In genomic region chr11:6599011-6599681, GRCm38 (mm10) we compare ENCODE assay signal across 8 mouse cellular contexts. TPM values are rescaled to one million over a fixed set of nuclear protein-coding genes. Genes with fewer than 3 reads are reported as not detected.
A peak's percentile ranks its signal among the peaks of the same experiment; 100 is the strongest.
DNase-seq lines count a peak whose midpoint lies in the region; ATAC-seq and TF ChIP-seq lines count a peak whose summit lies in the region.
"Had no signal": no experiment of that assay in that cellular context is flagged by ENCODE, and none has a peak within 500 bp of the region (broad histone marks: within the 10 kb centered on the region; RNA-seq: fewer than 3 reads in every experiment).

No protein-coding gene starts in this region.

- ATAC-seq in lung, embryonic 14.5 days (ENCODE audit: insufficient read depth): peak; percentile 4; the same call in 1 of the 2 replicates
- ATAC-seq in embryonic facial prominence, embryonic 12.5 days (ENCODE audit: insufficient number of reproducible peaks, insufficient read depth, low FRiP score, low TSS enrichment): no peak
- peak; percentile 32 for ATAC-seq in neural tube, embryonic 14.5 days (ENCODE audit: low read depth)

- TF ChIP-seq CTCF in lung, embryonic 14.5 days (IDR thresholded peaks at IDR 0.05; ENCODE audit: low read depth): no peak

- no peaks in the 10 kb centered on the region for H3K27me3 ChIP-seq in lung, embryonic 14.5 days (ENCODE audit: insufficient read depth, low read length)
- peaks cover 11% of the 10 kb centered on the region for H3K27me3 ChIP-seq in embryonic facial prominence, embryonic 12.5 days
- H3K27me3 ChIP-seq in limb, embryonic 10.5 days (ENCODE audit: low read depth, poor library complexity, severe bottlenecking): peaks cover 20% of the 10 kb centered on the region
- H3K27me3 ChIP-seq in neural tube, embryonic 14.5 days (ENCODE audit: control insufficient read depth, insufficient read depth, low read length): no peaks in the 10 kb centered on the region

- no peak overlapping the region for H3K4me3 ChIP-seq in lung, embryonic 14.5 days (ENCODE audit: low read depth, low read length)
- H3K4me3 ChIP-seq in embryonic facial prominence, embryonic 12.5 days: no peak overlapping the region
- no peak overlapping the region for H3K4me3 ChIP-seq in limb, embryonic 10.5 days
- H3K4me3 ChIP-seq in neural tube, embryonic 14.5 days (ENCODE audit: low read depth, low read length): peak overlapping the region; percentile 18; the same call in 1 of the 2 replicates

- H3K36me3 ChIP-seq in lung, embryonic 14.5 days (ENCODE audit: insufficient read depth): peaks cover 42% of the 10 kb centered on the region
- H3K36me3 ChIP-seq in embryonic facial prominence, embryonic 12.5 days: peaks cover 45% of the 10 kb centered on the region
- H3K36me3 ChIP-seq in limb, embryonic 10.5 days: peaks cover 49% of the 10 kb centered on the region
- peaks cover 39% of the 10 kb centered on the region for H3K36me3 ChIP-seq in neural tube, embryonic 14.5 days (ENCODE audit: control insufficient read depth, insufficient read depth, low read length)

- WGBS in lung, embryonic 14.5 days: 19% methylated on average over 27 of the region's 27 CpGs
- 16% methylated on average over 27 of the region's 27 CpGs for WGBS in embryonic facial prominence, embryonic 12.5 days
- WGBS in limb, embryonic 10.5 days: 19% methylated on average over 27 of the region's 27 CpGs
- 8% methylated on average over 22 of the region's 27 CpGs for WGBS in neural tube, embryonic 14.5 days

- no peak overlapping the region for H3K27ac ChIP-seq in lung, embryonic 14.5 days (ENCODE audit: low read depth)
- H3K27ac ChIP-seq in embryonic facial prominence, embryonic 12.5 days: no peak overlapping the region
- peak overlapping the region; percentile 31 for H3K27ac ChIP-seq in limb, embryonic 10.5 days
- H3K27ac ChIP-seq in neural tube, embryonic 14.5 days (ENCODE audit: low read depth, low read length): peak overlapping the region; percentile 78

- intact Hi-C loops in left cerebral cortex, postnatal 14 days (cut with DNase I): no loop called here

- H3K9me3 ChIP-seq in lung, embryonic 14.5 days (ENCODE audit: low read depth, low read length): no peaks in the 10 kb centered on the region
- no peaks in the 10 kb centered on the region for H3K9me3 ChIP-seq in embryonic facial prominence, embryonic 12.5 days
- H3K9me3 ChIP-seq in limb, embryonic 10.5 days (replicated peaks): no peaks in the 10 kb centered on the region
- no peaks in the 10 kb centered on the region for H3K9me3 ChIP-seq in neural tube, embryonic 14.5 days (ENCODE audit: control insufficient read depth, low read length)

- 0 out of 2 replicates have a peak, but pooled peaks cover under 1% of the 10 kb centered on the region for H3K4me1 ChIP-seq in lung, embryonic 14.5 days (ENCODE audit: insufficient read depth)
- peaks cover 18% of the 10 kb centered on the region for H3K4me1 ChIP-seq in embryonic facial prominence, embryonic 12.5 days
- peaks cover 26% of the 10 kb centered on the region for H3K4me1 ChIP-seq in limb, embryonic 10.5 days
- H3K4me1 ChIP-seq in neural tube, embryonic 14.5 days (ENCODE audit: control insufficient read depth, insufficient read depth, low read length): peaks cover 46% of the 10 kb centered on the region

- no peak overlapping the region for H3K4me2 ChIP-seq in lung, embryonic 14.5 days
- 0 out of 2 replicates have a peak overlapping the region, but pooled peaks have one; percentile 0 for H3K4me2 ChIP-seq in embryonic facial prominence, embryonic 12.5 days (replicated peaks)
- H3K4me2 ChIP-seq in neural tube, embryonic 14.5 days (ENCODE audit: low read depth, low read length): peak overlapping the region; percentile 50

- H3K9ac ChIP-seq in lung, embryonic 14.5 days: no peak overlapping the region
- no peak overlapping the region for H3K9ac ChIP-seq in embryonic facial prominence, embryonic 12.5 days
- H3K9ac ChIP-seq in neural tube, embryonic 14.5 days (replicated peaks; ENCODE audit: low read depth, low read length): peak overlapping the region; percentile 52

- DNase-seq in lung, embryonic 14.5 days: no peak
- DNase-seq in lung, adult 18-20 months: no peak
- no peak for DNase-seq in limb, embryonic 10.5 days (ENCODE audit: low spot score)
- no peak for DNase-seq in c-Kit-positive CD71-positive TER-119-positive erythroid progenitor cells, embryonic 14.5 days (ENCODE audit: low spot score)
- no peak for DNase-seq in left cerebral cortex, postnatal 14 days (ENCODE audit: low spot score in 2 of 2)

RNA-seq across cellular contexts. Expression of gene Nacad, which starts 6.7 kb away (rescaled TPM):
- polyA plus RNA-seq in lung, embryonic 14.5 days (2014; fragmentation: Nextera tagmentation; extraction: Ambion mirVana): 2.5 and 2.7 TPM in 2 replicates
- 10.0 and 16.6 TPM in 2 replicates for polyA plus RNA-seq in embryonic facial prominence, embryonic 12.5 days (2016; fragmentation: Nextera tagmentation; extraction: Ambion mirVana)
- 0.35 and 0.59 TPM in 2 replicates for polyA plus RNA-seq in limb, embryonic 10.5 days (2016; fragmentation: Nextera tagmentation; extraction: Ambion mirVana)
- polyA plus RNA-seq in neural tube, embryonic 14.5 days (2014; fragmentation: Nextera tagmentation; extraction: Ambion mirVana): 77.6 and 96.8 TPM in 2 replicates
- total RNA-seq in left cerebral cortex, postnatal 14 days (2021): 10 to 100 TPM; 59.0 to 61.0 TPM

RNA-seq across cellular contexts. Expression of gene Tbrg4, which starts 26.7 kb away (rescaled TPM):
- 43.2 and 46.6 TPM in 2 replicates for polyA plus RNA-seq in lung, embryonic 14.5 days (2014; fragmentation: Nextera tagmentation; extraction: Ambion mirVana)
- 43.0 and 43.8 TPM in 2 replicates for polyA plus RNA-seq in embryonic facial prominence, embryonic 12.5 days (2016; fragmentation: Nextera tagmentation; extraction: Ambion mirVana)
- polyA plus RNA-seq in limb, embryonic 10.5 days (2016; fragmentation: Nextera tagmentation; extraction: Ambion mirVana): 70.3 and 85.2 TPM in 2 replicates
- polyA plus RNA-seq in neural tube, embryonic 14.5 days (2014; fragmentation: Nextera tagmentation; extraction: Ambion mirVana): 30.6 and 33.4 TPM in 2 replicates
- total RNA-seq in left cerebral cortex, postnatal 14 days (2021): 10 to 100 TPM; 46.4 to 47.9 TPM

RNA-seq across cellular contexts. Expression of gene Wap, which starts 39.3 kb away (rescaled TPM):
- polyA plus RNA-seq in lung, embryonic 14.5 days (2014; fragmentation: Nextera tagmentation; extraction: Ambion mirVana): not detected in 2 replicates
- polyA plus RNA-seq in embryonic facial prominence, embryonic 12.5 days (2016; fragmentation: Nextera tagmentation; extraction: Ambion mirVana): not detected in 2 replicates
- not detected in 2 replicates for polyA plus RNA-seq in limb, embryonic 10.5 days (2016; fragmentation: Nextera tagmentation; extraction: Ambion mirVana)
- polyA plus RNA-seq in neural tube, embryonic 14.5 days (2014; fragmentation: Nextera tagmentation; extraction: Ambion mirVana): not detected in 2 replicates
- not detected for total RNA-seq in left cerebral cortex, postnatal 14 days (2021)
- polyA plus RNA-seq: heart, embryonic 16.5 days had no signal

RNA-seq across cellular contexts. Expression of gene Ccm2, which starts 52.5 kb away (rescaled TPM):
- 88.8 and 94.3 TPM in 2 replicates for polyA plus RNA-seq in lung, embryonic 14.5 days (2014; fragmentation: Nextera tagmentation; extraction: Ambion mirVana)
- polyA plus RNA-seq in embryonic facial prominence, embryonic 12.5 days (2016; fragmentation: Nextera tagmentation; extraction: Ambion mirVana): 90.6 and 96.0 TPM in 2 replicates
- 125 and 132 TPM in 2 replicates for polyA plus RNA-seq in limb, embryonic 10.5 days (2016; fragmentation: Nextera tagmentation; extraction: Ambion mirVana)
- polyA plus RNA-seq in neural tube, embryonic 14.5 days (2014; fragmentation: Nextera tagmentation; extraction: Ambion mirVana): 87.6 and 88.0 TPM in 2 replicates
- total RNA-seq in left cerebral cortex, postnatal 14 days (2021): 10 to 100 TPM; 54.3 to 54.4 TPM

RNA-seq across cellular contexts. Expression of gene Ramp3, which starts 59.2 kb away (rescaled TPM):
- 1.2 and 1.9 TPM in 2 replicates for polyA plus RNA-seq in lung, embryonic 14.5 days (2014; fragmentation: Nextera tagmentation; extraction: Ambion mirVana)
- polyA plus RNA-seq in embryonic facial prominence, embryonic 12.5 days (2016; fragmentation: Nextera tagmentation; extraction: Ambion mirVana): 5.5 and 7.3 TPM in 2 replicates
- polyA plus RNA-seq in limb, embryonic 10.5 days (2016; fragmentation: Nextera tagmentation; extraction: Ambion mirVana): 2.6 and 3.3 TPM in 2 replicates
- 26.3 and 26.6 TPM in 2 replicates for polyA plus RNA-seq in neural tube, embryonic 14.5 days (2014; fragmentation: Nextera tagmentation; extraction: Ambion mirVana)
- total RNA-seq in left cerebral cortex, postnatal 14 days (2021): 10 to 100 TPM; 35.4 to 40.1 TPM

Comparison
In these comparisons a context has a peak if more than half of its experiments do, and no peak if none do; other contexts are left out.
1. H3K27ac ChIP-seq: peak in limb, embryonic 10.5 days (single experiment) and neural tube, embryonic 14.5 days (single experiment); none in lung, embryonic 14.5 days (single experiment) and embryonic facial prominence, embryonic 12.5 days (single experiment).